8 mouse cellular contexts compared by ENCODE assay signal in the genomic region with DNA sequence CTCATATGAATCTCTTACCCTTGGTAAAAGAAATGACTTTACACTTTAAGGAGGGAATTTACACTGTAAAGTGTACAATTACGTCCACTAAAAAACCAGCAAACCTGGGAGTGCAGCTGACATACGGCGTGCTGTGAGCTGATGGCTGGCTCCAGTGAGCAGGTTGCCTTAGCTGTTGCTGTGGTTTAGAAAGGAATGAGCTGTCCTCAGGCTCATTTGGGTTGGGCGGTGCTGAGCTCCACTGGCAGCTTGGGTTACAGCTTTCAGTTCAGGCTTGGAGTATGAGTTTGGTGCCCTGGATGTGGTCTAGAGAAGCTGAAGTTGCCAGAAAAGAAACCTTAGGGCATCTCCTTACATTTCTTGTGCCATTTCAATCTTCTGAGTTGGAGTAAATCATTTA. TPM values are rescaled to one million over a fixed set of nuclear protein-coding genes. Genes with fewer than 3 reads are reported as not detected.
DNase-seq lines count a peak whose midpoint lies in the region; ATAC-seq lines count a peak whose summit lies in the region.
"Had no signal": no experiment of that assay in that cellular context is flagged by ENCODE, and none has a peak within 500 bp of the region (broad histone marks: within the 10 kb centered on the region; RNA-seq: fewer than 3 reads in every experiment).

No protein-coding gene starts in this region.

- peaks cover 9% of the 10 kb centered on the region; the same call in 1 of the 2 replicates for H3K36me3 ChIP-seq in hindbrain, embryonic 13.5 days
- no peaks in the 10 kb centered on the region for H3K36me3 ChIP-seq in hindbrain, embryonic 16.5 days (ENCODE audit: control insufficient read depth, insufficient read depth, low read length)
- H3K36me3 ChIP-seq in embryonic facial prominence, embryonic 13.5 days: peaks cover 7% of the 10 kb centered on the region; the same call in 1 of the 2 replicates
- H3K36me3 ChIP-seq in neural tube, embryonic 15.5 days: no peaks in the 10 kb centered on the region
- H3K36me3 ChIP-seq: neural tube, embryonic 12.5 days had no signal

- H3K4me1 ChIP-seq in hindbrain, embryonic 13.5 days (replicated peaks): peaks cover 29% of the 10 kb centered on the region
- peaks cover 12% of the 10 kb centered on the region for H3K4me1 ChIP-seq in hindbrain, embryonic 16.5 days (ENCODE audit: control insufficient read depth, insufficient read depth, low read depth, low read length)
- peaks cover 28% of the 10 kb centered on the region for H3K4me1 ChIP-seq in embryonic facial prominence, embryonic 13.5 days
- peaks cover 22% of the 10 kb centered on the region for H3K4me1 ChIP-seq in neural tube, embryonic 15.5 days

- intact Hi-C loops in left cerebral cortex, postnatal 10 days (cut with DNase I): no loop called here

- 66% methylated on average over 4 of the region's 4 CpGs for WGBS in hindbrain, embryonic 13.5 days
- 67% methylated on average over 4 of the region's 4 CpGs for WGBS in hindbrain, embryonic 16.5 days
- WGBS in embryonic facial prominence, embryonic 13.5 days: 29% methylated on average over 4 of the region's 4 CpGs
- WGBS in neural tube, embryonic 15.5 days: 77% methylated on average over 4 of the region's 4 CpGs

- no peak overlapping the region for H3K9ac ChIP-seq in hindbrain, embryonic 13.5 days
- H3K9ac ChIP-seq in hindbrain, embryonic 16.5 days (ENCODE audit: low read depth, low read length): no peak overlapping the region
- H3K9ac ChIP-seq in embryonic facial prominence, embryonic 13.5 days: no peak overlapping the region
- H3K9ac ChIP-seq in neural tube, embryonic 15.5 days (replicated peaks): no peak overlapping the region
- H3K9ac ChIP-seq: neural tube, embryonic 12.5 days had no signal

- H3K27ac ChIP-seq in hindbrain, embryonic 13.5 days: peak overlapping the region; percentile 35; the same call in 1 of the 2 replicates
- H3K27ac ChIP-seq in hindbrain, embryonic 16.5 days (ENCODE audit: low read depth, low read length): no peak overlapping the region
- H3K27ac ChIP-seq in embryonic facial prominence, embryonic 13.5 days: peak overlapping the region; percentile 84
- H3K27ac ChIP-seq in neural tube, embryonic 15.5 days (replicated peaks): no peak overlapping the region
- H3K27ac ChIP-seq: neural tube, embryonic 12.5 days had no signal

- H3K4me2 ChIP-seq in hindbrain, embryonic 13.5 days: no peak overlapping the region
- H3K4me2 ChIP-seq in hindbrain, embryonic 16.5 days (ENCODE audit: low read length): no peak overlapping the region
- H3K4me2 ChIP-seq in embryonic facial prominence, embryonic 13.5 days: 0 out of 2 replicates have a peak overlapping the region, but pooled peaks have one; percentile 5
- no peak overlapping the region for H3K4me2 ChIP-seq in neural tube, embryonic 15.5 days
- H3K4me2 ChIP-seq: neural tube, embryonic 12.5 days had no signal

- DNase-seq in thymus, postnatal 4 days: peak; percentile 38
- no peak for DNase-seq in thymus, postnatal 10 days (ENCODE audit: low spot score in 2 of 2)
- no peak for DNase-seq in left cerebral cortex, postnatal 10 days (ENCODE audit: extremely low spot score in 1 of 2, low spot score in 2 of 2)

- no peaks in the 10 kb centered on the region for H3K27me3 ChIP-seq in hindbrain, embryonic 13.5 days
- H3K27me3 ChIP-seq in hindbrain, embryonic 16.5 days (replicated peaks; ENCODE audit: control insufficient read depth, insufficient read depth, low read length): no peaks in the 10 kb centered on the region
- H3K27me3 ChIP-seq in embryonic facial prominence, embryonic 13.5 days: no peaks in the 10 kb centered on the region
- H3K27me3 ChIP-seq in neural tube, embryonic 15.5 days (replicated peaks): no peaks in the 10 kb centered on the region
- H3K27me3 ChIP-seq: neural tube, embryonic 12.5 days had no signal

- H3K4me3 ChIP-seq in hindbrain, embryonic 13.5 days: no peak overlapping the region
- no peak overlapping the region for H3K4me3 ChIP-seq in hindbrain, embryonic 16.5 days (ENCODE audit: low read length)
- H3K4me3 ChIP-seq in embryonic facial prominence, embryonic 13.5 days: no peak overlapping the region
- no peak overlapping the region for H3K4me3 ChIP-seq in neural tube, embryonic 15.5 days (replicated peaks)
- H3K4me3 ChIP-seq: neural tube, embryonic 12.5 days had no signal

- no peak for ATAC-seq in hindbrain, embryonic 13.5 days (ENCODE audit: low FRiP score)
- ATAC-seq in hindbrain, embryonic 16.5 days: no peak
- peak; percentile 46; the same call in 1 of the 2 replicates for ATAC-seq in embryonic facial prominence, embryonic 13.5 days (ENCODE audit: insufficient number of reproducible peaks, insufficient read depth, low FRiP score, low TSS enrichment, low read depth)
- ATAC-seq in neural tube, embryonic 15.5 days (ENCODE audit: low FRiP score): no peak

- no peaks in the 10 kb centered on the region for H3K9me3 ChIP-seq in hindbrain, embryonic 13.5 days
- no peaks in the 10 kb centered on the region for H3K9me3 ChIP-seq in hindbrain, embryonic 16.5 days (ENCODE audit: control insufficient read depth, low read length)
- no peaks in the 10 kb centered on the region for H3K9me3 ChIP-seq in embryonic facial prominence, embryonic 13.5 days
- no peaks in the 10 kb centered on the region for H3K9me3 ChIP-seq in neural tube, embryonic 15.5 days (replicated peaks)
- H3K9me3 ChIP-seq: neural tube, embryonic 12.5 days had no signal

RNA-seq across cellular contexts. Expression of gene Agpat4, which starts 44.3 kb away (rescaled TPM):
- polyA plus RNA-seq in hindbrain, embryonic 13.5 days (2015; fragmentation: Nextera tagmentation; extraction: Ambion mirVana): 55.2 and 60.2 TPM in 2 replicates
- polyA plus RNA-seq in hindbrain, embryonic 16.5 days (2015; fragmentation: Nextera tagmentation; extraction: Ambion mirVana): 65.2 and 71.2 TPM in 2 replicates
- 39.9 and 43.9 TPM in 2 replicates for polyA plus RNA-seq in embryonic facial prominence, embryonic 13.5 days (2015; fragmentation: Nextera tagmentation; extraction: Ambion mirVana)
- total RNA-seq in left cerebral cortex, postnatal 10 days (2021): 10 to 100 TPM; 68.2 to 71.0 TPM
- 55.5 and 55.8 TPM in 2 replicates for polyA plus RNA-seq in neural tube, embryonic 15.5 days (2015; fragmentation: Nextera tagmentation; extraction: Ambion mirVana)

Comparison
In these comparisons a context has a peak if more than half of its experiments do, and no peak if none do; other contexts are left out.
1. H3K27ac ChIP-seq: peak in hindbrain, embryonic 13.5 days (single experiment) and embryonic facial prominence, embryonic 13.5 days (single experiment); none in hindbrain, embryonic 16.5 days (single experiment) and neural tube, embryonic 15.5 days (single experiment).